Mouse (Mus musculus) ovary, postnatal 14 days (tissue): ENCODE measurements around the gene Hpf1.

Experiments used
- DNase-seq: peaks from one replicate; pipeline ENCODE4 v3.0.0; 2022; ENCODE audit warnings: low spot score

Hpf1 gene

GRCm38 (mm10) chr8:60895878-60896277, 5.7 kb downstream of the Hpf1 start:
- no peak for DNase-seq

GRCm38 (mm10) chr8:60900147-60900546, 9.9 kb downstream of the Hpf1 start:
- DNase-seq = no peak

- no peak for DNase-seq
These were observed 21.9 kb downstream of the Hpf1 start for GRCm38 (mm10) chr8:60912081-60912480.

GRCm38 (mm10) chr8:60912554-60912953, 22.3 kb downstream of the Hpf1 start:
- DNase-seq = no peak

- no peak for DNase-seq
These were observed 28.9 kb downstream of the Hpf1 start for GRCm38 (mm10) chr8:60919069-60919468.

- no peak for DNase-seq
These were observed 30.0 kb downstream of the Hpf1 start for GRCm38 (mm10) chr8:60920176-60920575.

- no peak for DNase-seq
These were observed 43.4 kb downstream of the Hpf1 start for GRCm38 (mm10) chr8:60933617-60934016.

GRCm38 (mm10) chr8:60938717-60939424, 48.7 kb downstream of the Hpf1 start:
- no peak for DNase-seq

GRCm38 (mm10) chr8:60942867-60943266, 52.6 kb downstream of the Hpf1 start:
- no peak for DNase-seq

- DNase-seq = no peak
These were observed 57.3 kb downstream of the Hpf1 start for GRCm38 (mm10) chr8:60947503-60947902.

- no peak for DNase-seq
These were observed 59.6 kb downstream of the Hpf1 start for GRCm38 (mm10) chr8:60949859-60950258.

GRCm38 (mm10) chr8:60951271-60951670, 61.1 kb downstream of the Hpf1 start:
- no peak for DNase-seq

GRCm38 (mm10) chr8:60951757-60952156, 61.5 kb downstream of the Hpf1 start:
- no peak for DNase-seq

GRCm38 (mm10) chr8:60952803-60953202, 62.6 kb downstream of the Hpf1 start:
- DNase-seq = no peak

GRCm38 (mm10) chr8:60954281-60955014, 64.2 kb downstream of the Hpf1 start:
- DNase-seq = peak; percentile 31

GRCm38 (mm10) chr8:60956847-60957246, 66.6 kb downstream of the Hpf1 start:
- no peak for DNase-seq
